Mouse (Mus musculus): ENCODE results near the gene Them4.

Gene Them4

GRCm38 (mm10) chr3:94369709-94370108 is 59.8 kb downstream of the Them4 start:
- DNase-seq, result no peak

- DNase-seq, result no peak
These were observed 61.7 kb downstream of the Them4 start for GRCm38 (mm10) chr3:94371637-94372036.

DNA sequence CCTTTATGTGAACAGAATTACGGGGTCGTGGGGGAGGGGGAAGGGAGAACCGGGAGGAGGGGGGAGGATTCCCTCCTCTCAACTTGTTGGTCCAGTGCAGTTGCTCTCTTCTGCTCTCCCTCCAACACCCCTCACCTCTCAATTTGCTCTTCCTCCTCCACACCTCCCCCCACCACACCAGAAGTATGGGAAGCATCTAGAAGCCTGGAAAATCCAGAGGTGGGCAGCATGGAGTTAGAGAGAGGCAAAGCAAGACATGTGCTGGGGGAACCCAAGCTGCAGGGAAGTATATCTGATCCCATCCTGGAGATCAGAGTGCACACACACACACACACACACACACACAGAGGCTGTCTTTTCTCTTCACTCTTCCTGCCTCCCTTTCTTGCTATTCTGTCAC is 62.1 kb downstream of the Them4 start:
- no peak for DNase-seq

DNA sequence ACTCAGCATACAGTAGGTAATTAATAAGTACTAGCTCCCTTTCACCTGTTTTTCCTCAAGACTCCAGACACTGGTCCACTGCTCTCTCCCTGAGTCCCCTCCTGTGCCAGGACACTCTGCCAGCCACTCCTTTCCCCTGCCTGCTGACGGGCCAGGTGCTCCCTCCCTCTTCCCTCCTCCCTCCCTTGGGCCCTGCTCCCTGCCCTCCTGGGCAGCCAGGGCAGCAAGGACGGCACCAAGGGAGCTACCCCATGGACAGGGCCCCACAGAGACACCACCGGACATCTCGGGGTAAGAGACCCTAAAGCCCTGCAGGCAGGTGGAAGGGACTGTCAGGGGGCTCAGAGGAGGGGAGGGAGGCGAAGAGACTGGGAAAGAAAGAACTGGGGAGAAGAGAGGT is 62.8 kb downstream of the Them4 start, which contains the start of gene Rorc:
TSS of gene Rorc (plus strand) at position 154 of the 400 bp plus-strand sequence.
- peak; percentile 24 for DNase-seq

DNA sequence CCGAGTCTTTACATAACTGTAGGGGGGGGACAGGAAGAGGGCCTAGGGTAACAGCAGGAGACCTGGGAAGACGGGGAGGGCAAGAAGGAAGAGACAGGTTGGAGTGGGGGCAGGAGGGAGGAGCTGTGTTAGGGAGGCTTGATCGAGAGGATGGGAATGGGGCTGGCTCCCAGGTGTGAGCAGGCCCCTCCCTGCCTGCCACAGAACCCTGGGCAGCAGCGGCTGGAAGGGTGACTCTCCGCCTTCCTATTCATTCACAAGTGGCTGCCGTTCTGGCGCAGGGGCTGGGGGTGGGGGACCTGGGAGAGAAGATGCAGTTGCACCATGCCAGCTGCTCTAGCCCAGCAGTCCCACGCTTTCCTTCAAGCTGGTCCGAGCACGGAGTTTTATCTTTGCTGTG is 63.2 kb downstream of the Them4 start:
- peak; percentile 45 for DNase-seq

DNA sequence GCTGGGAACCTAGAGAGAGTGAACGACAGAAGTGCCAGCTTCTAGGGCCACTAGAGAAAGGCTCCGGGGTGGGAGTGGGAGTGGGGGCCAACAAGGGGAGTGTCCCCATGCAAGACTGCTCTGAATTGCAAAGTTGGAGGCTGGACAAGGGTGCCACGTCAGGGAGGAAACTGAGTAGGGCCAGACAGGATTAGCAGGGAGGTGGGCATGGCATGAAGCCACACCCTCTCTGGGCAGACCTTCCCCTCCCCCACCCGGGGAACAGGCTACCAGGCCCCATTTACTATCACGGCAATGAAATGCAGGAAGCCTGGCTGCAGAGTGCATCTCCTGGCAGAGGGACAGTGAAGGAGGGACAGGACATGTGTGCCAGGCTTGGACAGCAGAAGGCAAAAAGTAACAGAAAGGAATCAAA is 63.7 kb downstream of the Them4 start:
- DNase-seq, result peak; percentile 70

GRCm38 (mm10) chr3:94374636-94375035 is 64.7 kb downstream of the Them4 start:
- peak; percentile 40 for DNase-seq

DNA sequence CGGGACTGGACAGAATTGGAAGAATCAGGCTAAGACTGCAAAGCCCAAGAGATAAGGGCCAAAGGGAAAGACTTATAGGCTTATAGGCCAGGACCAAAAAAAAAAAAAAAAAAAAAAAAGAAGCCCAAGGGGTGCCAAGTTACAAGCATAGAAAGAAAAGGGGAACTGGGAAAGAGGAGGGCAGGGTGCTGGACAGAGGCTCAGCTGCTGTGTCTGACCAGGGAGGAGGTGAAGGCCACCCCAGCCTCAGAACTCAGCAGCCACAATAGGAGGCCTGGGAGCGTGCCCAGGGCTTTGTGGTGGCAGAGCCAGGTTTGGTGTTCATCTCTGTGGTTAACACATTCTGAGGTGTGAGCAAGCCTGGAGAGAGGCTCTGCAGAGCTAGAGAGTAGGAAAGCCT is 65.3 kb downstream of the Them4 start:
- DNase-seq, result peak; percentile 58

- DNase-seq, result peak; percentile 88
These were observed 66.0 kb downstream of the Them4 start for GRCm38 (mm10) chr3:94375861-94376260.

DNA sequence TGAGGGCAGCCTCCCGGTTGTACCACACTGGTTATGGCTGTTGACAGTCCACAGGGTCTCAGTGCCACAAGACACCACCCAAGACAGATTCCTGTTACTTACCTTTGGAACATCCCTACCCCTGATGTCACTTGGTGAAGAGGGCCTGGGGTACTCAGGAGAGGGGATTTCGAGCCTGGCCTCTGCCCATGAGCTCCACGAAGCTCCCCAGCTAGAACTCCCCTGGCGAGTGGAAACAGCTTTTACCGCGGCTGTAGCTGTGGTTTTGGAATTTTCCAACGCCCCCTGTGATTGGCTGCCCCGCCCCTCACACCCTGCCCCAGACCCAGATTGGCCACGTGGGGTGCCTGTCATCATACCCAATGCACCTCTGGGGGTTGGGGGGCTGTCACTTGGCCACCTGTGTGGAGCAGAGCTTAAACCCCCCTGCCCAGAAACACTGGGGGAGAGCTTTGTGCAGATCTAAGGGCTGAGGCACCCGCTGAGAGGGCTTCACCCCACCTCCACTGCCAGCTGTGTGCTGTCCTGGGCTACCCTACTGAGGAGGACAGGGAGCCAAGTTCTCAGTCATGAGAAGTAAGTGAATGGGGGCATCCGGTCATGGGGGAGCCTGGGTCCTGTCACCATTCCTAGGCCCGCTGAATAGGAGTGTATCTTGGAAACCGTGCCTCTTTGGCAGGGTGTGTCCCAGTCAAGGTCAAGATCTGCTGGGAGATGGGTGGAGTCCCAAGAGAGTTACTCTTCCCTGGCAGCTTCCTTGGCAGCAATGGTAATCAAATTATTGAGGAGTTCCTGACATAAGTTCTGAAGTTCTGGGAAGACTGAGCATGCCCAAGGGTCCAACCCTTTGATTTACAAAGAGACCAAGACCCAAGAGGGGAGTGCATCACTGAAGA is 67.4 kb downstream of the Them4 start:
- peak; percentile 98 for DNase-seq

DNA sequence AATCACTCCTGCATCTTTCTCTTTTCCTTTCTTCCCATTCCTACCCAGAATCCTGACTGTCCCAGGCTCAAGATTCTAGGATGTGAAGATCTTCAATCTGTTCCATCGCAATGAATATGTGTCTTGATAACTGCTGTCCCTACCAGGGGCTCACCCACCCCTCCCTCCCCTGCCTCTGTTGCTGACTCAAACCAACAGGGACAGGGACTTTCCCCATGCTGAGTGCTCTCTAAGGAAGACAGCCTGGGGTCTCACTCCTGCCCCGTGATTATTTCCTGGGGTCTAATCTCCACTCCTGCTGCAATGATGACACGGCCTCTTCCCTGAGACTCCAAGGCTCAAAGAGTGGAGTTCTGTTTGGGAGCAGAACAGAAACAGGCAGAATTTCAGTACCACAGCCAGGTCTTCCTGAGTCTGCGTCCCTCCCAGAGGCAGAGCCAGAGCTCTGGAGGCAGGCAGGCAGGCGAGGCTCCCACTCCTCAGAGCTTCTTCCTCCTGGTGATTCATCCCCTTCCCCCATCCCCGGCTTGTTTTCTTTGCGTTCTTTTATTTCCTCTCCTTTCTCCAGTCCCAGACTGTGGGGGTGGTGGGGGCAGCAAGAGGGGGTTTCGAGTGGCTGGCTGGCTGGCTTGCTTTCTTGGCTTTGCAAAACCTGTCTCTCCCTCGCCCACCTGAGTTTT is 70.1 kb downstream of the Them4 start:
- peak; percentile 40 for DNase-seq

Measured in thymus, postnatal 14 days (tissue).